Mouse (Mus musculus): ENCODE measurements around the gene Ahsa1.
"Not testable (repeated sequence)": the region's sequence is repeated elsewhere in the genome, so short reads cannot be mapped to it uniquely, and the experiment has no call there.

Gene Ahsa1

GRCm38 (mm10) chr12:87281766-87282165, 15.5 kb downstream of the Ahsa1 start:
- DNase-seq (ENCODE audit: low spot score in 2 of 2): no peak

- DNase-seq (ENCODE audit: low spot score in 2 of 2): no peak
Observed at GRCm38 (mm10) chr12:87282743-87283142, 16.5 kb downstream of the Ahsa1 start.

- no peak for DNase-seq (ENCODE audit: low spot score in 2 of 2)
Observed at GRCm38 (mm10) chr12:87283706-87284105, 17.4 kb downstream of the Ahsa1 start.

GRCm38 (mm10) chr12:87284268-87284667, 18.0 kb downstream of the Ahsa1 start:
- no peak for DNase-seq (ENCODE audit: low spot score in 2 of 2)

- DNase-seq (ENCODE audit: low spot score in 2 of 2): no peak
Observed at GRCm38 (mm10) chr12:87284726-87285125, 18.4 kb downstream of the Ahsa1 start.

- no peak for DNase-seq (ENCODE audit: low spot score in 2 of 2)
Observed at GRCm38 (mm10) chr12:87289100-87289499, 22.8 kb downstream of the Ahsa1 start.

GRCm38 (mm10) chr12:87293934-87294333, 27.7 kb downstream of the Ahsa1 start:
- no peak for DNase-seq (ENCODE audit: low spot score in 2 of 2)

- no peak for DNase-seq (ENCODE audit: low spot score in 2 of 2)
Observed at GRCm38 (mm10) chr12:87299037-87299656, 32.9 kb downstream of the Ahsa1 start.

GRCm38 (mm10) chr12:87299657-87300440, 33.6 kb downstream of the Ahsa1 start, which contains the start of gene Ism2:
Gene Ism2 (minus strand): TSS chr12:87299705.
- DNase-seq (ENCODE audit: low spot score in 2 of 2): peak in 1 of 2 experiments; percentile 9

GRCm38 (mm10) chr12:87300441-87300690, 34.1 kb downstream of the Ahsa1 start:
- no peak for DNase-seq (ENCODE audit: low spot score in 2 of 2)

GRCm38 (mm10) chr12:87301189-87301588, 34.9 kb downstream of the Ahsa1 start:
- DNase-seq (ENCODE audit: low spot score in 2 of 2): no peak

- DNase-seq (ENCODE audit: low spot score in 2 of 2): no peak
Observed at GRCm38 (mm10) chr12:87305767-87306583, 39.7 kb downstream of the Ahsa1 start.

- DNase-seq (ENCODE audit: low spot score in 2 of 2): not testable (repeated sequence)
Observed at GRCm38 (mm10) chr12:87306584-87306844, 40.2 kb downstream of the Ahsa1 start.

- no peak for DNase-seq (ENCODE audit: low spot score in 2 of 2)
Observed at GRCm38 (mm10) chr12:87313098-87313497, 46.8 kb downstream of the Ahsa1 start.

- no peak for DNase-seq (ENCODE audit: low spot score in 2 of 2)
Observed at GRCm38 (mm10) chr12:87317951-87318350, 51.7 kb downstream of the Ahsa1 start.

GRCm38 (mm10) chr12:87319229-87319628, 53.0 kb downstream of the Ahsa1 start:
- DNase-seq (ENCODE audit: low spot score in 2 of 2): no peak

Measured in heart, adult 9 months (tissue).